Mouse (Mus musculus) limb, embryonic 14.5 days (tissue): ENCODE measurements around the gene Tuba8. TPM values are rescaled to one million over a fixed set of nuclear protein-coding genes. Genes with fewer than 3 reads are reported as not detected.
A peak's percentile ranks its signal among the peaks of the same experiment; 100 is the strongest.

ENCODE experiments used
- ATAC-seq: fragments of 200-750 bp; cut with Nextera tagmentation; 2 replicates; pipeline ENCODE4 v1.8.0; 2017; ENCODE audit warnings: low read depth, moderate number of reproducible peaks, moderate TSS enrichment; ENCODE audit not compliant: low FRiP score
- DNase-seq: peaks from one replicate; pipeline ENCODE4 v3.0.0-alpha.2; 2015; ENCODE audit warnings: low spot score
- H3K27ac ChIP-seq: fragments of 300-500 bp; sonication (generic); replicated peaks from 2 replicates; pipeline ENCODE4 v1.5.1; 2014; ENCODE audit warnings: low read depth, mild to moderate bottlenecking, low read length, moderate library complexity, mixed read lengths
- H3K27me3 ChIP-seq: fragments of 300-500 bp; sonication (generic); 2 replicates; pipeline ENCODE4 v1.6.1; 2014; ENCODE audit warnings: low read length, mixed read lengths; ENCODE audit not compliant: control insufficient read depth, insufficient read depth
- H3K36me3 ChIP-seq: fragments of 300-500 bp; sonication (generic); 2 replicates; pipeline ENCODE4 v1.6.1; 2014; ENCODE audit warnings: mild to moderate bottlenecking, low read length, moderate library complexity, mixed read lengths; ENCODE audit not compliant: control insufficient read depth, insufficient read depth
- H3K4me1 ChIP-seq: fragments of 300-500 bp; sonication (generic); 2 replicates; pipeline ENCODE4 v1.6.1; 2014; ENCODE audit warnings: antibody characterized with exemption, low read length, mixed read lengths; ENCODE audit not compliant: control insufficient read depth, insufficient read depth
- H3K4me2 ChIP-seq: fragments of 300-500 bp; sonication (generic); replicated peaks from 2 replicates; pipeline ENCODE4 v1.6.1; 2014; ENCODE audit warnings: low read depth, mild to moderate bottlenecking, low read length, moderate library complexity; ENCODE audit not compliant: severe bottlenecking
- H3K4me3 ChIP-seq: fragments of 300-500 bp; sonication (generic); replicated peaks from 2 replicates; pipeline ENCODE4 v1.5.1; 2014; ENCODE audit warnings: low read length
- H3K9ac ChIP-seq: fragments of 300-500 bp; sonication (generic); 2 replicates; pipeline ENCODE4 v1.6.1; 2014; ENCODE audit warnings: mild to moderate bottlenecking, low read depth, low read length, moderate library complexity; ENCODE audit not compliant: severe bottlenecking
- H3K9me3 ChIP-seq: fragments of 300-500 bp; sonication (generic); 2 replicates; pipeline ENCODE4 v1.6.1; 2016; ENCODE audit warnings: low read length; ENCODE audit not compliant: control insufficient read depth
- POLR2A ChIP-seq: fragments of 200-500 bp; IDR thresholded peaks from 2 replicates; pipeline ENCODE4 v1.8.0; 2012; ENCODE audit warnings: inconsistent platforms, mild to moderate bottlenecking, moderate library complexity, borderline replicate concordance; ENCODE audit not compliant: insufficient read depth, insufficient read length; ENCODE audit errors: extremely low read depth
- WGBS: fragments of 180-500 bp; shearing (Covaris S2); extraction: QIAGEN DNeasy Blood & Tissue Kit; methylation state at CpG from one replicate; pipeline ENCODE4 v1.1.7; 2014; 5-methylcytosine and 5-hydroxymethylcytosine counted together
- polyA plus RNA-seq, 2 experiments: library from polyadenylated mRNA; depleted of rRNA in 1 of 2; stranded (reverse) in 1 of 2; unstranded in 1 of 2; fragments of >200 nt; fragmentation: Nextera tagmentation in 1 of 2; extraction: Ambion mirVana in 1 of 2; gene quantifications; 2 replicates each; pipeline versions ENCODE4 v1.2.1 to v1.2.3; 2012 to 2014

Tuba8 gene
- polyA plus RNA-seq, 2 experiments, result 0.77 to 4.4 TPM

DNA sequence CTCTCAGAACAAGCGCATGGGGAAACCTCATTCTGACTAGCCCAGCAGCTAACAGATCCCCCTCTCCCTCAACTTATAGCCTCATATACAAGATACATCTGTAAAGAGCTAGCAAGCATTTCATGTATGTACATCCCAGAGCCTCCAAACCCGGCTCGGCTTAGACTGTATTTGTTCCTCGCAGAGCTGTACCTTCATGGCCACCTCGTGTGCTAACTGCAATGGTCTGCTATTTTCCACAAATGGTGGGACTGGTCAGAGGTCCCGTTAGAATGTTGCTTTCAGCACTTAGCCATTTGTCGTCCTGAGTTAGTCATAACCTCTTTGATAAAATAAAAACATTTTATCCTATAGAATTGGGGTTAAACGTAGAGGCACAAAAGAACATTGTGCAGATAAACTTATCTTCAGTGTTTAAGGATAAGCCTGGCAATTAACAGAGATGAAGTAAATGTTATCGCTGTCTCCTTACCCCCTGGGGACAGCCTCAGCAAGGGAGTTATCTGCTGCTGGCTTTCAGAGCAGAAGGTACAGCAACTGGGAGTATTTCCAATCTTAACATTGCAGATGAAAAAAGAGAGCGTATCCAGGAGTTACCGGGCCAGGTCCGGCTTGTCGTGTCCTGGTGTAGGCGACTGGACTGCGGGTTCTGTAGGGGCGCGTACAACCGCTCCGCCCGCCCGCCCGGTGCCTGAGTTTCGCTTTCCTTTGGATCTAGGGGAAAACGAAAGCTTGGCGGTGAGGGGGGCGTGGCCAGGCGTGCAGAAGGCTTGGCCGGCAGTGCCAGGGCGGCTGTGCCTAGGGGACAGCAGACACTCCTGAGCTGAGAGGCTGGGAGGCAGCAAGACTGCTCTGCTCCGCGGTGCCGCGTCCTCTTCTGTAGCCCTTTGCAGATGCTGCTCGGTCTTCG, 34.9 kb downstream of the Tuba8 start, which contains the start of gene Usp18:
TSS of gene Usp18 (plus strand) at position 780 of the 910 bp plus-strand sequence.
- Histone ChIP-seq H3K4me2 (peak within 1 kb of the TSS; percentile 55), H3K9me3 (no peaks in the 10 kb centered on the region), H3K4me1 (no peaks in the 10 kb centered on the region), H3K36me3 (no peaks in the 10 kb centered on the region), H3K9ac (peak within 1 kb of the TSS; percentile 58), H3K27me3 (no peaks in the 10 kb centered on the region), H3K27ac (no peak within 1 kb of the TSS), H3K4me3 (peak within 1 kb of the TSS; percentile 48)
- TF ChIP-seq POLR2A, result 0 out of 2 replicates have a peak, but pooled peaks have one; percentile 23
- WGBS, result 7% methylated on average over 35 of the region's 35 CpGs
- peak; percentile 91 for ATAC-seq
- peak; percentile 83 for DNase-seq

DNA sequence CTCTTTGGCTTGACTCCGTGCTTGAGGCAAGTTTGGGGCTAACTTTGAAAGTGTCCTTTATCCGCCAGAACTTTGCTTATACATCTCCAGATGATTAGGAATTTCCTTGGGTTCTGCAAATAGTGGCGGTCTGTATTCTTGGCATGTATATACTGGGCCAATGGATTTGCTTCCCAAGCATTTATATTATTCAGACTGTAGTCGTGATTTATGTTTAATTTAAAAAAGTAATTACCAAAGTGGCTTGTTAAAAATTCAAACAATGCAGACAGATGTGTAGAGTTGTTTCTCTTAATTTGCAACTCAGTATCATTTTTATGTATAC, 35.5 kb downstream of the Tuba8 start:
- H3K9ac ChIP-seq, result peak overlapping the region; percentile 58
- H3K4me2 ChIP-seq, result peak overlapping the region; percentile 55
- H3K4me3 ChIP-seq, result peak overlapping the region; percentile 48
- peak; percentile 21; the same call in 1 of the 2 replicates for ATAC-seq
- no peak overlapping the region for H3K27ac ChIP-seq
- no peaks in the 10 kb centered on the region for H3K27me3 ChIP-seq
- H3K9me3 ChIP-seq, result no peaks in the 10 kb centered on the region
- no peaks in the 10 kb centered on the region for H3K4me1 ChIP-seq
- no peak for DNase-seq
- H3K36me3 ChIP-seq, result no peaks in the 10 kb centered on the region
- 8% methylated on average over 4 of the region's 4 CpGs for WGBS
- no peak for TF ChIP-seq POLR2A

DNA sequence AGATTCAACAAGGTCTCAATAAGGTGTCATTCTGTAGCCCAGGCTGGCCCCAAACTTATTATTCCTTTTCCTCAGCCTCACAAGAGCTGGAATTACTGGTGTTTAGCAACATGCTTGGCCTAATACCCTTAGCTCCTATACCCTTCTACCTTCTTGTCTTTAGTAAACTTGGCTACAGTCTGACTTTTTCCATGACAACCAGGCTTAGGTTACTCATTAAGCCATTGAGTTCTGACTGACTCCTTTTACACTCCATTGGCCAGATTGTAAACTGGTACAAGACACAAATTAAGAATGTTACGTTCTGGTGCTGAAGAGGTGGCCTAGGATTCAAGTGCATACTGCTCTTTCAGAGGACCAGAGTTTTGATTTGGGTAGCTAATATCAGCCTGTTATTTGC, 39.9 kb downstream of the Tuba8 start:
- no peak overlapping the region for H3K4me3 ChIP-seq
- no peak for DNase-seq
- no peak for ATAC-seq
- no peak overlapping the region for H3K4me2 ChIP-seq
- H3K27ac ChIP-seq, result no peak overlapping the region
- WGBS, result 54% methylated on average over 1 of the region's 1 CpGs
- no peaks in the 10 kb centered on the region for H3K27me3 ChIP-seq
- no peaks in the 10 kb centered on the region for H3K9me3 ChIP-seq
- no peak overlapping the region for H3K9ac ChIP-seq
- no peak for TF ChIP-seq POLR2A
- no peaks in the 10 kb centered on the region for H3K36me3 ChIP-seq
- no peaks in the 10 kb centered on the region for H3K4me1 ChIP-seq

DNA sequence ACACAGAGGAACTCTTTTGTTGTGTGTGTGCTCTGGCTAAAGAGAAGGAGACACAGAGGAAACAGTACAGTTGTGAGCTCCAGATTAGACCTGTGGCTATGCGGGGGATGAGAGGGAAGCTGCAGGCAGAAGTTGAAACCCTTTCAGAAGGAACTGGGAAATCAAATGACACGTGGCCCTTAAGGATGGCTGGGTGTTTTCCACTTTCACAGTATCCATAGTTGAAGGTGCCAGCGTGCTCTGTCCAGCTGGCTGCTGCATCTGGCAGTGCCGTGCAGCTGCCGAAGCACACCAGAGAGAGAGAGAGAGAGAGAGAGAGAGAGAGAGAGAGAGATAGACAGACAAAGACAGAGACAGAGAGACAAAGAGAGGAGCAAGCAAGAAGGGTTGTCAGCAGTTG, 40.8 kb downstream of the Tuba8 start:
- Histone ChIP-seq H3K27ac (no peak overlapping the region), H3K4me3 (no peak overlapping the region), H3K9me3 (no peaks in the 10 kb centered on the region), H3K27me3 (no peaks in the 10 kb centered on the region), H3K4me1 (no peaks in the 10 kb centered on the region), H3K4me2 (no peak overlapping the region), H3K36me3 (no peaks in the 10 kb centered on the region), H3K9ac (no peak overlapping the region)
- no peak for TF ChIP-seq POLR2A
- DNase-seq, result no peak
- ATAC-seq, result no peak
- 80% methylated on average over 5 of the region's 5 CpGs for WGBS

DNA sequence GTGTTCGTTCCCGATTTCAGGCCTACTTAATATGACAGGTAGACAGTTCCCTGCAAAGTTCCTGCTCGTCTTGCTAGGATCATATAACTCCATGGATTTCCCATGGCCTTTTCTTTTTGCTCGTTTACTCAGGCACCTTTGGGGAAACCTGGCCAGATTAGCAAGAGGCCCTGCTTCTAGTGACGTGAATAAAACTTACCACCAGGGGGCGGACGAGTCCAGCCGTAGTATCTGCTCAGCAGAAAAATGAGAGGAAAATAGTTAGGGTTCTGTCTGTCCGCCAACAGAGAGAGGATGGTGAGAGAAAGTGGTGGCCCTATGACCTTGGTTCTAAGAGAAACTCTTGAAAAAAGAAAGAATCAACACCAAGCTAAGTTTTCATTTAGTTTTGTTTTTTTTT, 50.1 kb downstream of the Tuba8 start:
- TF ChIP-seq POLR2A, result no peak
- no peaks in the 10 kb centered on the region for H3K36me3 ChIP-seq
- no peak overlapping the region for H3K27ac ChIP-seq
- H3K27me3 ChIP-seq, result no peaks in the 10 kb centered on the region
- ATAC-seq (no peak), DNase-seq (peak; percentile 71)
- no peak overlapping the region for H3K4me3 ChIP-seq
- 32% methylated on average over 9 of the region's 9 CpGs for WGBS
- no peak overlapping the region for H3K9ac ChIP-seq
- no peak overlapping the region for H3K4me2 ChIP-seq
- H3K9me3 ChIP-seq, result no peaks in the 10 kb centered on the region
- no peaks in the 10 kb centered on the region for H3K4me1 ChIP-seq
